Mouse (Mus musculus) liver, embryonic 11.5 days (tissue): Measurements from ENCODE around the gene Zfp800. TPM values are rescaled to one million over a fixed set of nuclear protein-coding genes. Genes with fewer than 3 reads are reported as not detected.
A peak's percentile ranks its signal among the peaks of the same experiment; 100 is the strongest.

Experiments used
- ATAC-seq: fragments of 200-750 bp; cut with Nextera tagmentation; replicated peaks from 2 replicates; pipeline ENCODE4 v1.8.0; 2017; ENCODE audit warnings: moderate number of reproducible peaks, mild to moderate bottlenecking, moderate TSS enrichment, moderate library complexity; ENCODE audit not compliant: low FRiP score
- DNase-seq: peaks from one replicate; pipeline ENCODE4 v3.0.0-alpha.2; 2017; ENCODE audit warnings: low spot score
- H3K27ac ChIP-seq: fragments of 300-500 bp; sonication (generic); 2 replicates; pipeline ENCODE4 v1.5.1; 2014; ENCODE audit warnings: mild to moderate bottlenecking, low read depth, low read length, control low read depth
- H3K27me3 ChIP-seq: fragments of 300-500 bp; sonication (generic); replicated peaks from 2 replicates; pipeline ENCODE4 v1.6.1; 2014; ENCODE audit warnings: low read length, mixed read lengths; ENCODE audit not compliant: control insufficient read depth, insufficient read depth
- H3K36me3 ChIP-seq: fragments of 300-500 bp; sonication (generic); 2 replicates; pipeline ENCODE4 v1.6.1; 2014; ENCODE audit warnings: mild to moderate bottlenecking, low read length, moderate library complexity, mixed read lengths; ENCODE audit not compliant: control insufficient read depth, insufficient read depth
- H3K4me1 ChIP-seq: fragments of 300-500 bp; sonication (generic); replicated peaks from 2 replicates; pipeline ENCODE4 v1.6.1; 2014; ENCODE audit warnings: low read length, mixed read lengths; ENCODE audit not compliant: control insufficient read depth, insufficient read depth
- H3K4me2 ChIP-seq: fragments of 300-500 bp; sonication (generic); 2 replicates; pipeline ENCODE4 v1.6.1; 2014; ENCODE audit warnings: mild to moderate bottlenecking, control low read depth, moderate library complexity
- H3K4me3 ChIP-seq: fragments of 300-500 bp; sonication (generic); 2 replicates; pipeline ENCODE4 v1.5.1; 2014; ENCODE audit warnings: low read depth, low read length, control low read depth
- H3K9ac ChIP-seq: fragments of 300-500 bp; sonication (generic); 2 replicates; pipeline ENCODE4 v1.6.1; 2014; ENCODE audit warnings: low read depth, low read length, control low read depth
- H3K9me3 ChIP-seq: fragments of 300-500 bp; sonication (generic); 2 replicates; pipeline ENCODE4 v1.6.1; 2016; ENCODE audit warnings: low read length, inconsistent platforms, mixed read lengths; ENCODE audit not compliant: control insufficient read depth
- WGBS: fragments of 180-500 bp; shearing (Covaris S2); extraction: QIAGEN DNeasy Blood & Tissue Kit; methylation state at CpG from one replicate; pipeline ENCODE4 v1.1.7; 2014; 5-methylcytosine and 5-hydroxymethylcytosine counted together
- polyA plus RNA-seq: library from polyadenylated mRNA; unstranded; fragments of >200 nt; fragmentation: Nextera tagmentation; extraction: Ambion mirVana; gene quantifications from 2 replicates; pipeline ENCODE4 v1.2.1, GENCODE M21; 2014

The Zfp800 gene
- polyA plus RNA-seq, 1 experiment from 2014 or later, result 39.5 TPM

DNA sequence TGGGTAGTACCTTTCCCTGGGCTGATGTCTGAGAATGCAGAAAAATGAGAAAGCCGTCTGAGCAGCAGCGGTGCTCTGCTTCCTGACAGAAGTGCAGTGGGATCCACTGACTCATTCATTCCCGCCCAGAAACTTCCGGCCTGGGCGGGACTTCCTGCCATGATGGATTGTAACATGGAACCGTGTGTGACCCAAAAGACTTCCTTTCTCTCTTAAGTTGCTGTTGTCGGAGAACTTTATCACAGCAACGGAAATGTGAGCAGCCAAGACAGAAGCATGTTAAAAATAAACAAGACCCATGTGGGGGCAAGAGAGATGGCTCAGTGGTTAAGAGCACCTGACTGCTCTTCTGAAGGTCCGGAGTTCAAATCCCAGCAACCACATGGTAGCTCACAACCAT is 12.2 kb upstream of the Zfp800 start:
- Histone ChIP-seq H3K27ac (no peak overlapping the region), H3K9me3 (no peaks in the 10 kb centered on the region), H3K36me3 (peaks cover under 1% of the 10 kb centered on the region; the same call in 1 of the 2 replicates), H3K27me3 (no peaks in the 10 kb centered on the region), H3K4me3 (no peak overlapping the region), H3K4me1 (no peaks in the 10 kb centered on the region), H3K4me2 (no peak overlapping the region), H3K9ac (no peak overlapping the region)
- WGBS, result 55% methylated on average over 9 of the region's 9 CpGs
- ATAC-seq (0 out of 2 replicates have a peak, but pooled peaks have one; percentile 31), DNase-seq (no peak)

- no peak overlapping the region for H3K4me3 ChIP-seq
- no peak for ATAC-seq
- H3K36me3 ChIP-seq, result no peaks in the 10 kb centered on the region
- no peak overlapping the region for H3K9ac ChIP-seq
- H3K27ac ChIP-seq, result no peak overlapping the region
- WGBS, result 80% methylated on average over 4 of the region's 4 CpGs
- H3K4me2 ChIP-seq, result no peak overlapping the region
- H3K9me3 ChIP-seq, result peaks cover 6% of the 10 kb centered on the region; the same call in 1 of the 2 replicates
- H3K27me3 ChIP-seq, result peaks cover 39% of the 10 kb centered on the region
- no peak for DNase-seq
- no peaks in the 10 kb centered on the region for H3K4me1 ChIP-seq
Measured at GRCm38 (mm10) chr6:28399791-28400190, 2.0 kb upstream of the Zfp800 start.

GRCm38 (mm10) chr6:28398726-28399125 is 921 bp upstream of the Zfp800 start:
- Histone ChIP-seq H3K4me2 (no peak overlapping the region), H3K9ac (no peak overlapping the region), H3K27ac (no peak overlapping the region), H3K4me3 (no peak overlapping the region), H3K27me3 (peaks cover 39% of the 10 kb centered on the region), H3K9me3 (peaks cover 3% of the 10 kb centered on the region; the same call in 1 of the 2 replicates), H3K36me3 (no peaks in the 10 kb centered on the region), H3K4me1 (no peaks in the 10 kb centered on the region)
- WGBS, result 71% methylated on average over 3 of the region's 3 CpGs
- no peak for ATAC-seq
- DNase-seq, result no peak

DNA sequence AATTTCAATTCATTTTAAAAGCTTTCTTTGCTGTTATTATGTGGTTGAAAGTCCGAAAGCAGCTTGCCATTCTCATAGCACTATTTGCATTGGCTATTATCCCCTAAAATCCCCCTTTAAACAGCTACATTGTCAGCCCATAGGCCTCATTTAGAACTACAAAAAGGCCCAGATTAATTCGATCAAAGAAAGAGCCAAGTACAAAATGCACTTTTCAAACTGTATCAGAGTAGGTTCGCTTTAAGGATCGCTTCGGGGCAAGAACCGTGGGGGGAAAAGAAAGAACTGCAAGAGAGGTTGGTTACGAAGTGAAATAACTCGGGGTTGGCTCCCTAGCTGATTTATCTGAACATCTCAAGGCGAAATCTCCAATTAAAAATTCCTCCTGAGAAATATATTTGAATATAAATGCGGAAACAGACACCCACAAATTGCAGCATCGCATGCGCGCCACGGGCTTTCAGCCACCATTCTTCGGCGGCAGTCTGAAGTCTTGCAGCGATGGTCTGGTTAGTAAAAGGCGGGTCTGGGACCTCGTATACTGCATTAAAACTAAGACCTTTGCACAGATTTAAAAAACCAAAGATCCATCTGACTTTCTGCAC is 850 bp downstream of the Zfp800 start:
- peaks cover 3% of the 10 kb centered on the region; the same call in 1 of the 2 replicates for H3K9me3 ChIP-seq
- no peak overlapping the region for H3K9ac ChIP-seq
- DNase-seq (no peak), ATAC-seq (no peak)
- peaks cover 39% of the 10 kb centered on the region for H3K27me3 ChIP-seq
- H3K4me3 ChIP-seq, result peak overlapping the region; percentile 34
- H3K27ac ChIP-seq, result no peak overlapping the region
- no peaks in the 10 kb centered on the region for H3K4me1 ChIP-seq
- H3K36me3 ChIP-seq, result no peaks in the 10 kb centered on the region
- peak overlapping the region; percentile 60 for H3K4me2 ChIP-seq
- WGBS, result 4% methylated on average over 19 of the region's 19 CpGs

DNA sequence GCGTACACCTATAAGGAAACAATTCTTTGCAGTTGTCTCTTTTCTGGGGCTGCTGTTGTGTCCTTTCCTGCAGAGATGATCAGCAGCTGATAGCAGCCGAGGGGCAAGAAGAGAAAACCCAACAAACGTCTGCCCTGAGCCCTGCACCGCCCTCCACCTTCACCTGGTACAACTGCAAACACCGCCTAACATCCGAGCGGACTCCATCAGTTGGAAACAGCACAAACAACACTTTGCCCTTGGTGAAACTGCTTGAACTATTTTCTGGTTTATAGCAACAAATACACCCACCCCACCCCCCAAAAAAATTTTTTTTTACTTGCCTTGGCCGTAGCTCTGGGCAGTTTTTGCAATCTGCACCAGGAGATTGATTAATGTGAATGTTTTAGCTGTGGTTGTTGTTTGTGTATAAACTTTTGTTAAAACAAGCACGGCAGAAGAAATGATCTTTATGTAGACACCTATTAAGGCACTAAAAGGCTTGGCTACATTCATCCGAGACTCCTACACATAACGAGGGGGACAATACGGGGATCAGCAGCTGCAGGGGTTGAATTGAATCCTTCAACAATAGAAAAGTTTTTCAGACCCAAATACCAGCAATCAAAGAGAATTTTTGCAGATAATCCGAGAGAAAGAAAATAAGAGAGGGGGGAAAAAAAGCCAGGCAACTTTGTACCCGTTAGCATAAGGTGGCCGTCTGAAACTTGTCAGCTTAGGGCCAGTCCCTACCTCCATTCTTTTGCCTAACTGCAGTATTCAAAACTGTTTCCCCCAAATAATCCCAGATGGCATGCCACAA is 1.6 kb downstream of the Zfp800 start:
- Histone ChIP-seq H3K9me3 (peaks cover 3% of the 10 kb centered on the region; the same call in 1 of the 2 replicates), H3K27ac (no peak overlapping the region), H3K4me1 (no peaks in the 10 kb centered on the region), H3K9ac (no peak overlapping the region), H3K4me3 (no peak overlapping the region), H3K27me3 (peaks cover 39% of the 10 kb centered on the region), H3K4me2 (peak overlapping the region; percentile 60), H3K36me3 (no peaks in the 10 kb centered on the region)
- DNase-seq (no peak), ATAC-seq (no peak)
- 32% methylated on average over 15 of the region's 15 CpGs for WGBS

DNA sequence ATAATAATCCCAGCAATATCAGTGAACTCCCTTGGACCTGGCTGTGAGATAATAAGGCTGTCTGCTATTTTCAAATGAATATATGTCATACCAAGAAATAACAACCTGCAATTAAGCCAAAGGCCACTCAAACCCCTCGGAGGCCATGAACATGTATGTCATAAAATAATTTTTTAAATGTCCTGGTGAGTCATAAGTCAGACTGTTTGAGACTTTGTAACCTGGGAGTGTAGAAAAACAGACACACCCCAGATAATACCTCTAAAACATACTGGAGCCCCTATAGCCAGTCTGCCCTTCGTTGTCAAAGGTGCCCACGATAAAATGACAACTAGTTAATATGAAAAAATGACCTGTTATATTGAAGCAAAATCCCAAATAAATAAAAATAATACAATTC is 8.8 kb downstream of the Zfp800 start:
- Histone ChIP-seq H3K4me3 (no peak overlapping the region), H3K36me3 (no peaks in the 10 kb centered on the region), H3K27ac (no peak overlapping the region), H3K27me3 (no peaks in the 10 kb centered on the region), H3K9me3 (no peaks in the 10 kb centered on the region), H3K4me1 (no peaks in the 10 kb centered on the region), H3K9ac (no peak overlapping the region), H3K4me2 (no peak overlapping the region)
- no peak for DNase-seq
- WGBS, result 85% methylated on average over 3 of the region's 3 CpGs
- no peak for ATAC-seq

DNA sequence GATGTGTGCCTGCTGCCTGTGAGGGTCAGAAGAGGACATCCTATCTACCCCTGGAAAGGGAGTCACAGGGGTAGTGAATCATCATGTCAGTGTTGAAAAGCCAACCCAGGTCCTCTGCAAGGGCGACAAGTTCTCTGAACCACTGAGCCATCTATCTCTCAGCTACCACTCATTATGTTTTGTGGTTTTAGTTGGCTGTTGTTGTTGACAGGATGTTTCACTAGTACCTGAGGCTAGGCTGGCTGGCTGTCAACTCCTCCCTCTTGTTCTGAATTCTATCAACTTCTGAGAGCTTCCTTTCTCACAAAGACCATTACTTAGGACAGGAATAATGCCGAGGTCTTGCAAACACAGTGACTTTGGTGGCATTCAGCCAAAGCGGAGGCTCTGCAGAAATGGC is 12.6 kb downstream of the Zfp800 start:
- no peak for ATAC-seq
- no peak overlapping the region for H3K4me2 ChIP-seq
- no peaks in the 10 kb centered on the region for H3K9me3 ChIP-seq
- no peaks in the 10 kb centered on the region for H3K4me1 ChIP-seq
- no peak overlapping the region for H3K4me3 ChIP-seq
- no peak for DNase-seq
- 72% methylated on average over 3 of the region's 3 CpGs for WGBS
- H3K9ac ChIP-seq, result no peak overlapping the region
- no peaks in the 10 kb centered on the region for H3K27me3 ChIP-seq
- H3K36me3 ChIP-seq, result no peaks in the 10 kb centered on the region
- H3K27ac ChIP-seq, result no peak overlapping the region

DNA sequence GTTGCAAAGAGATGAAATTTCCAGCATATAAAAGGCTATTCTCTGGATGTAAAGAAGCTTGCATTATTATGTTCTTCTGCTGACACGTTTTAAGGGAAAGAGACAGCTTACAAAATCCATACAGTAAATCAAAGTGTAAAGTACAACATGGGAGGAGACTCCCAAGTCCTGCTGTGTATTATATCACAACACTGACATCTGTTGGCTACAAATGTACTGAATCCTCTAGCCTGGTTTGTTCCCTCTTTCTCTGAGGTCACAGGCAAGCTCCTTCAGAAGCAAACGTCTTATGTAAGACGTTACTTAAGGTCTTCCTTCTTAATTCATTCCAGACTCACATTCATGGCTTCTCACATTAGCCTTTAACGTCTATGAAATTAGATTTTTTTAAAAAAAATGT is 15.8 kb downstream of the Zfp800 start:
- Histone ChIP-seq H3K36me3 (no peaks in the 10 kb centered on the region), H3K27me3 (no peaks in the 10 kb centered on the region), H3K4me2 (no peak overlapping the region), H3K27ac (no peak overlapping the region), H3K9me3 (no peaks in the 10 kb centered on the region), H3K4me3 (no peak overlapping the region), H3K4me1 (no peaks in the 10 kb centered on the region), H3K9ac (no peak overlapping the region)
- 50% methylated on average over 4 of the region's 4 CpGs for WGBS
- ATAC-seq, result no peak
- no peak for DNase-seq
